Mouse (Mus musculus) ES-Bruce4 (cell line): ENCODE measurements around the gene Exoc4.

ENCODE experiments used
- CTCF ChIP-seq: IDR thresholded peaks from one replicate; pipeline ENCODE4 v1.8.1; 2011; ENCODE audit warnings: low read depth, low read length
- POLR2A ChIP-seq: IDR thresholded peaks from one replicate; pipeline ENCODE4 v1.8.1; 2011; ENCODE audit warnings: low read length; ENCODE audit not compliant: insufficient read depth

DNA sequence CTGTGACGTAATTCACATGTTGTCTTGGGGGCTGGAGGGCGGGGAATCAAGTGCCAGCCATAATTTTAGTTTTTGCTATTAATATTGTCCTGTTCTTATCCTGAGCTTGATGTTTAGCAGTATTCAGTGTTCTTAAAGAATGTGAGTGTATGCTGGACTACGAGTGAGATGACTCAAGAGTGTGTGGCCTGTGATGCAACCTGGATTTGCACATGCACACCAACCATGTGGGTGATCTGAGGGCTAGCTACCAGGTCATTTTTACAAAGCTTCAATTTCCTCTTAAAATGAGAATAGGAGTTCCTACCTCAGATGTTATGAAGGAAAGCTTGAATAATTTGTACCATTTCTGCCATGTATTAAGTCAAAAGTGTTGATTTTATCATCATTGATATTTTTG, 661.8 kb downstream of the Exoc4 start:
- TF ChIP-seq CTCF (no peak), POLR2A (no peak)
